Mouse (Mus musculus) stomach, postnatal 0 days (tissue): ENCODE results near the gene Efcab12.

Experiments used
- CTCF ChIP-seq: IDR thresholded peaks from 2 replicates; pipeline ENCODE4 v1.5.1; 2016; ENCODE audit warnings: antibody characterized with exemption, low read depth, mild to moderate bottlenecking, moderate library complexity
- EP300 ChIP-seq: optimal IDR thresholded peaks from 2 replicates; pipeline ENCODE3; 2016; ENCODE audit warnings: antibody characterized with exemption

GRCm38 (mm10) chr6:115863340-115863841 is 25.2 kb upstream of the Efcab12 start:
- TF ChIP-seq CTCF (no peak), EP300 (no peak)
